Mouse (Mus musculus) olfactory bulb, adult 2 months (tissue): Measurements from ENCODE around the gene Nkd1. TPM values are rescaled to one million over a fixed set of nuclear protein-coding genes. Genes with fewer than 3 reads are reported as not detected.

ENCODE experiments used
- H3K27ac ChIP-seq: fragments of 200-500 bp; 2 replicates; pipeline ENCODE4 v1.5.1; 2012; ENCODE audit warnings: low read depth, low read length; ENCODE audit not compliant: insufficient read depth
- H3K4me1 ChIP-seq: fragments of 200-500 bp; 2 replicates; pipeline ENCODE4 v1.6.1; 2012; ENCODE audit warnings: low read length; ENCODE audit not compliant: control insufficient read depth, insufficient read depth
- H3K4me3 ChIP-seq: fragments of 200-500 bp; 2 replicates; pipeline ENCODE4 v1.5.1; 2012; ENCODE audit warnings: mild to moderate bottlenecking, low read depth, low read length, moderate library complexity; ENCODE audit not compliant: insufficient read depth
- CTCF ChIP-seq: fragments of 200-500 bp; IDR thresholded peaks from 2 replicates; pipeline ENCODE4 v1.5.1; 2012; ENCODE audit warnings: low read depth, mild to moderate bottlenecking, low read length, moderate library complexity; ENCODE audit not compliant: insufficient read depth
- POLR2A ChIP-seq: fragments of 200-500 bp; IDR thresholded peaks from 2 replicates; pipeline ENCODE4 v1.6.1; 2012; ENCODE audit warnings: mild to moderate bottlenecking, low read depth, low read length, moderate library complexity; ENCODE audit not compliant: insufficient read depth
- WGBS: fragments of 180-500 bp; shearing (Covaris S2); methylation state at CpG from one replicate; pipeline ENCODE4 v1.1.7; 2018; 5-methylcytosine and 5-hydroxymethylcytosine counted together
- polyA plus RNA-seq: library from polyadenylated mRNA; stranded (reverse); fragments of >200 nt; gene quantifications from 2 replicates; pipeline ENCODE4 v1.2.4, GENCODE M21; 2012; ENCODE audit warnings: low replicate concordance; ENCODE audit not compliant: missing spikeins, insufficient read depth, insufficient read length

Gene Nkd1
- polyA plus RNA-seq, 1 experiment, result not detected

GRCm38 (mm10) chr8:88572185-88572909 lies 51.2 kb downstream of the Nkd1 start:
- Histone ChIP-seq H3K4me1 (peaks cover 30% of the 10 kb centered on the region), H3K27ac (no peak overlapping the region), H3K4me3 (no peak overlapping the region)
- 74% methylated on average over 12 of the region's 12 CpGs for WGBS
- TF ChIP-seq POLR2A (no peak), CTCF (no peak)

GRCm38 (mm10) chr8:88572941-88573645 lies 51.9 kb downstream of the Nkd1 start:
- TF ChIP-seq CTCF (no peak), POLR2A (no peak)
- H3K4me1 ChIP-seq, result peaks cover 24% of the 10 kb centered on the region
- H3K4me3 ChIP-seq, result no peak overlapping the region
- 55% methylated on average over 14 of the region's 14 CpGs for WGBS
- H3K27ac ChIP-seq, result no peak overlapping the region

- H3K27ac ChIP-seq, result no peak overlapping the region
- TF ChIP-seq CTCF (no peak), POLR2A (no peak)
- H3K4me3 ChIP-seq, result no peak overlapping the region
- 89% methylated on average over 5 of the region's 5 CpGs for WGBS
- peaks cover 35% of the 10 kb centered on the region for H3K4me1 ChIP-seq
Observed at GRCm38 (mm10) chr8:88574975-88575374, 53.8 kb downstream of the Nkd1 start.

GRCm38 (mm10) chr8:88576351-88577142 lies 55.4 kb downstream of the Nkd1 start:
- H3K4me3 ChIP-seq, result no peak overlapping the region
- no peak overlapping the region for H3K27ac ChIP-seq
- peaks cover 34% of the 10 kb centered on the region for H3K4me1 ChIP-seq
- no peak for TF ChIP-seq CTCF
- no peak for TF ChIP-seq POLR2A
- 75% methylated on average over 10 of the region's 10 CpGs for WGBS

- Histone ChIP-seq H3K4me1 (peaks cover 30% of the 10 kb centered on the region), H3K4me3 (no peak overlapping the region), H3K27ac (no peak overlapping the region)
- 51% methylated on average over 5 of the region's 5 CpGs for WGBS
- TF ChIP-seq POLR2A (no peak), CTCF (no peak)
Observed at GRCm38 (mm10) chr8:88577666-88578065, 56.5 kb downstream of the Nkd1 start.

- no peak overlapping the region for H3K27ac ChIP-seq
Observed at GRCm38 (mm10) chr8:88578413-88579175, 57.4 kb downstream of the Nkd1 start.

GRCm38 (mm10) chr8:88579246-88579645 lies 58.1 kb downstream of the Nkd1 start:
- WGBS, result 64% methylated on average over 7 of the region's 7 CpGs
- Histone ChIP-seq H3K27ac (no peak overlapping the region), H3K4me3 (no peak overlapping the region), H3K4me1 (peaks cover 24% of the 10 kb centered on the region)
- TF ChIP-seq POLR2A (no peak), CTCF (no peak)

More at GRCm38 (mm10) chr8:88578413-88579175, 57.4 kb downstream of the Nkd1 start:
- Histone ChIP-seq H3K4me3 (no peak overlapping the region), H3K4me1 (peaks cover 27% of the 10 kb centered on the region)
- WGBS, result 80% methylated on average over 14 of the region's 14 CpGs
- TF ChIP-seq POLR2A (no peak), CTCF (no peak)

GRCm38 (mm10) chr8:88579668-88580330 lies 58.6 kb downstream of the Nkd1 start:
- WGBS, result 75% methylated on average over 18 of the region's 18 CpGs
- Histone ChIP-seq H3K4me1 (peaks cover 24% of the 10 kb centered on the region), H3K27ac (no peak overlapping the region), H3K4me3 (no peak overlapping the region)
- TF ChIP-seq POLR2A (no peak), CTCF (no peak)
